Mouse (Mus musculus): ENCODE results near the gene Zfp128. TPM values are rescaled to one million over a fixed set of nuclear protein-coding genes. Genes with fewer than 3 reads are reported as not detected.
A peak's percentile ranks its signal among the peaks of the same experiment; 100 is the strongest.

The Zfp128 gene
- total and polyA plus RNA-seq, 2 experiments from 2014 or later: 2.3 to 6.3 TPM

GRCm38 (mm10) chr7:12897655-12898410, 16.9 kb downstream of the Zfp128 start, which contains the start of gene Zscan22:
TSS of gene Zscan22 (plus strand) at chr7:12897815.
- Histone ChIP-seq H3K36me3 (replicated peaks; ENCODE audit: control insufficient read depth, insufficient read depth, low read length) (peaks cover 4% of the 10 kb centered on the region; the same call in 1 of the 2 replicates), H3K4me1 (ENCODE audit: control insufficient read depth, insufficient read depth) (peaks cover 7% of the 10 kb centered on the region), H3K4me3 (ENCODE audit: low read depth, low read length) (peak within 1 kb of the TSS; percentile 77), H3K4me2 (ENCODE audit: low read depth, low read length) (peak within 1 kb of the TSS; percentile 66), H3K27ac (ENCODE audit: low read depth) (peak within 1 kb of the TSS; percentile 62), H3K9ac (replicated peaks; ENCODE audit: low read depth, low read length) (peak within 1 kb of the TSS; percentile 58), H3K9me3 (replicated peaks; ENCODE audit: control insufficient read depth, low read length) (no peaks in the 10 kb centered on the region), H3K27me3 (ENCODE audit: control insufficient read depth, insufficient read depth, low read length) (no peaks in the 10 kb centered on the region)
- ATAC-seq (ENCODE audit: insufficient read depth, low read depth): peak; percentile 100
- TF ChIP-seq CTCF (IDR thresholded peaks at IDR 0.05; ENCODE audit: low read depth) (no peak), EP300 (IDR thresholded peaks at IDR 0.05; ENCODE audit: low read depth) (no peak)
- WGBS: 5% methylated on average over 36 of the region's 36 CpGs
- DNase-seq (ENCODE audit: low spot score): peak; percentile 95

GRCm38 (mm10) chr7:12901517-12901916, 20.5 kb downstream of the Zfp128 start:
- no peak for TF ChIP-seq CTCF (IDR thresholded peaks at IDR 0.05; ENCODE audit: low read depth)
- 85% methylated on average over 5 of the region's 5 CpGs for WGBS
- Histone ChIP-seq H3K27ac (ENCODE audit: low read depth) (no peak overlapping the region), H3K4me1 (ENCODE audit: control insufficient read depth, insufficient read depth) (peaks cover 7% of the 10 kb centered on the region), H3K9me3 (replicated peaks; ENCODE audit: control insufficient read depth, low read length) (no peaks in the 10 kb centered on the region), H3K4me3 (ENCODE audit: low read depth, low read length) (no peak overlapping the region), H3K4me2 (ENCODE audit: low read depth, low read length) (no peak overlapping the region), H3K27me3 (ENCODE audit: control insufficient read depth, insufficient read depth, low read length) (no peaks in the 10 kb centered on the region), H3K36me3 (replicated peaks; ENCODE audit: control insufficient read depth, insufficient read depth, low read length) (peaks cover 14% of the 10 kb centered on the region), H3K9ac (replicated peaks; ENCODE audit: low read depth, low read length) (no peak overlapping the region)
- DNase-seq (ENCODE audit: low spot score): no peak
- ATAC-seq (ENCODE audit: insufficient read depth, low read depth): no peak

- peaks cover 2% of the 10 kb centered on the region for H3K4me1 ChIP-seq (ENCODE audit: control insufficient read depth, insufficient read depth)
- no peak overlapping the region for H3K4me2 ChIP-seq (ENCODE audit: low read depth, low read length)
- peaks cover 35% of the 10 kb centered on the region for H3K36me3 ChIP-seq (replicated peaks; ENCODE audit: control insufficient read depth, insufficient read depth, low read length)
- ATAC-seq (ENCODE audit: insufficient read depth, low read depth) (no peak), DNase-seq (ENCODE audit: low spot score) (no peak)
- 54% methylated on average over 10 of the region's 10 CpGs for WGBS
- TF ChIP-seq CTCF (IDR thresholded peaks at IDR 0.05; ENCODE audit: low read depth) (no peak), EP300 (IDR thresholded peaks at IDR 0.05; ENCODE audit: low read depth) (no peak)
- no peak overlapping the region for H3K4me3 ChIP-seq (ENCODE audit: low read depth, low read length)
- no peaks in the 10 kb centered on the region for H3K27me3 ChIP-seq (ENCODE audit: control insufficient read depth, insufficient read depth, low read length)
- H3K9ac ChIP-seq (replicated peaks; ENCODE audit: low read depth, low read length): no peak overlapping the region
- H3K27ac ChIP-seq (ENCODE audit: low read depth): no peak overlapping the region
- H3K9me3 ChIP-seq (replicated peaks; ENCODE audit: control insufficient read depth, low read length): no peaks in the 10 kb centered on the region
These were observed 22.6 kb downstream of the Zfp128 start for GRCm38 (mm10) chr7:12903623-12904022.

GRCm38 (mm10) chr7:12905146-12905545, 24.2 kb downstream of the Zfp128 start:
- H3K36me3 ChIP-seq (replicated peaks; ENCODE audit: control insufficient read depth, insufficient read depth, low read length): peaks cover 35% of the 10 kb centered on the region
- 33% methylated on average over 1 of the region's 1 CpGs for WGBS
- no peaks in the 10 kb centered on the region for H3K27me3 ChIP-seq (ENCODE audit: control insufficient read depth, insufficient read depth, low read length)
- H3K9me3 ChIP-seq (replicated peaks; ENCODE audit: control insufficient read depth, low read length): no peaks in the 10 kb centered on the region
- TF ChIP-seq CTCF (IDR thresholded peaks at IDR 0.05; ENCODE audit: low read depth) (no peak), EP300 (IDR thresholded peaks at IDR 0.05; ENCODE audit: low read depth) (no peak)
- DNase-seq (ENCODE audit: low spot score) (peak; percentile 11), ATAC-seq (ENCODE audit: insufficient read depth, low read depth) (no peak; the same call in 1 of the 2 replicates)
- no peak overlapping the region for H3K4me3 ChIP-seq (ENCODE audit: low read depth, low read length)
- H3K27ac ChIP-seq (ENCODE audit: low read depth): no peak overlapping the region
- H3K4me1 ChIP-seq (ENCODE audit: control insufficient read depth, insufficient read depth): no peaks in the 10 kb centered on the region
- no peak overlapping the region for H3K9ac ChIP-seq (replicated peaks; ENCODE audit: low read depth, low read length)
- H3K4me2 ChIP-seq (ENCODE audit: low read depth, low read length): no peak overlapping the region

- Histone ChIP-seq H3K4me1 (ENCODE audit: control insufficient read depth, insufficient read depth) (no peaks in the 10 kb centered on the region), H3K9me3 (replicated peaks; ENCODE audit: control insufficient read depth, low read length) (no peaks in the 10 kb centered on the region), H3K36me3 (replicated peaks; ENCODE audit: control insufficient read depth, insufficient read depth, low read length) (peaks cover 31% of the 10 kb centered on the region), H3K27ac (ENCODE audit: low read depth) (peak overlapping the region; percentile 88), H3K4me3 (ENCODE audit: low read depth, low read length) (peak overlapping the region; percentile 65), H3K4me2 (ENCODE audit: low read depth, low read length) (peak overlapping the region; percentile 68), H3K27me3 (ENCODE audit: control insufficient read depth, insufficient read depth, low read length) (no peaks in the 10 kb centered on the region), H3K9ac (replicated peaks; ENCODE audit: low read depth, low read length) (peak overlapping the region; percentile 59; the same call in 1 of the 2 replicates)
- DNase-seq (ENCODE audit: low spot score) (peak; percentile 72), ATAC-seq (ENCODE audit: insufficient read depth, low read depth) (0 out of 2 replicates have a peak, but pooled peaks have one; percentile 28)
- TF ChIP-seq EP300 (IDR thresholded peaks at IDR 0.05; ENCODE audit: low read depth): no peak
- TF ChIP-seq CTCF (IDR thresholded peaks at IDR 0.05; ENCODE audit: low read depth): peak; percentile 72
- WGBS: 31% methylated on average over 7 of the region's 7 CpGs
These were observed 28.6 kb downstream of the Zfp128 start for GRCm38 (mm10) chr7:12909498-12909962.

Measured in heart, postnatal 0 days (tissue).